Mouse (Mus musculus) ES-E14 (cell line): ENCODE data around the gene Rptor.

Source experiments
- HCFC1 ChIP-seq: IDR thresholded peaks from 2 replicates; pipeline ENCODE4 v1.6.1; 2012; ENCODE audit warnings: low read length, inconsistent platforms, borderline replicate concordance; ENCODE audit not compliant: insufficient read depth
- MAFK ChIP-seq: IDR thresholded peaks from 2 replicates; pipeline ENCODE4 v1.6.1; 2014; ENCODE audit warnings: mild to moderate bottlenecking, low read depth, low read length, inconsistent platforms; ENCODE audit not compliant: insufficient read depth
- ZNF384 ChIP-seq: IDR thresholded peaks from 2 replicates; pipeline ENCODE4 v1.6.1; 2012; ENCODE audit warnings: low read depth, low read length, inconsistent platforms

GRCm38 (mm10) chr11:119847076-119847475, 244.4 kb downstream of the Rptor start:
- TF ChIP-seq MAFK, result no peak
- no peak for TF ChIP-seq HCFC1
- TF ChIP-seq ZNF384, result no peak
